ENCODE assay signal across 9 mouse cellular contexts in the genomic region with DNA sequence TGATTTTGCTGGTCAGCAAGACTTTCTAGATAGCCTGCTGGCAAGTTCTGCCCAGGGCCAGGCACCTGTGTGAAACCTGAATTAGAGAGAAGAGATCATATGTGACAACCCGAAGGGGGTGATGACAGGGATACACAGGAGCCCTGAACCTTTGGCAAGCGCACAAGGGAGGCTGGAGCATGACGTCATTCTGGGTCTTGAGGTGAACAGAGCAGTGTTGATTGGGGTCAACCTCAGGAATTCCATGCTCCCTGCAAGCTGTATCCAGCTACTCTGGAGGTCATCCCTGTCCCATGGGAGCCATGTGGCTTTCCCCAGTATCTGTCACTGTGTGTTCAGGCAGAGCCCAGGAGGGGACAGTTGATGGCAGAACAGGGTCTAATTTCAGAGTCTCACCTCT. TPM values are rescaled to one million over a fixed set of nuclear protein-coding genes. Genes with fewer than 3 reads are reported as not detected.
DNase-seq lines count a peak whose midpoint lies in the region; ATAC-seq and TF ChIP-seq lines count a peak whose summit lies in the region.
"Had no signal": no experiment of that assay in that cellular context is flagged by ENCODE, and none has a peak within 500 bp of the region (broad histone marks: within the 10 kb centered on the region; RNA-seq: fewer than 3 reads in every experiment).

No protein-coding gene starts in this region.

- no peak overlapping the region for H3K9ac ChIP-seq in midbrain, embryonic 12.5 days (replicated peaks)

- H3K27me3 ChIP-seq in kidney, adult 2 months (replicated peaks; ENCODE audit: control insufficient read depth, insufficient read depth, low read length), result no peaks in the 10 kb centered on the region
- H3K27me3 ChIP-seq in midbrain, embryonic 12.5 days, result no peaks in the 10 kb centered on the region

- H3K9me3 ChIP-seq in midbrain, embryonic 12.5 days, result no peaks in the 10 kb centered on the region

- peak; percentile 48 for DNase-seq in embryo, embryonic 10 days (ENCODE audit: low spot score)
- no peak for DNase-seq in embryo, embryonic 9.5 days (ENCODE audit: extremely low spot score)
- DNase-seq in kidney, adult 2 months, result peak; percentile 72
- no peak for DNase-seq in kidney, postnatal 14 days
- no peak for DNase-seq in frontal cortex, postnatal 25 days (ENCODE audit: low spot score in 2 of 2)
- no peak for DNase-seq in gastrocnemius, postnatal 25 days
- DNase-seq: cerebellum, postnatal 36 days had no signal

- H3K4me1 ChIP-seq in kidney, adult 2 months (ENCODE audit: control insufficient read depth, insufficient read depth, low read length), result peaks cover 85% of the 10 kb centered on the region
- H3K4me1 ChIP-seq in embryonic fibroblast, embryonic 13.5 days (ENCODE audit: control insufficient read depth, insufficient read depth, low read length), result peaks cover 39% of the 10 kb centered on the region
- peaks cover 97% of the 10 kb centered on the region for H3K4me1 ChIP-seq in midbrain, embryonic 12.5 days

- H3K36me3 ChIP-seq in kidney, adult 2 months (ENCODE audit: control insufficient read depth, insufficient read depth, low read length), result no peaks in the 10 kb centered on the region
- 0 out of 2 replicates have a peak, but pooled peaks cover 7% of the 10 kb centered on the region for H3K36me3 ChIP-seq in midbrain, embryonic 12.5 days

- H3K4me2 ChIP-seq in midbrain, embryonic 12.5 days (replicated peaks), result no peak overlapping the region

- no peak for TF ChIP-seq POLR2A in kidney, adult 2 months (IDR thresholded peaks at IDR 0.05; ENCODE audit: low read depth, low read length)
- no peak for TF ChIP-seq POLR2A in embryonic fibroblast, embryonic 13.5 days (IDR thresholded peaks at IDR 0.05; ENCODE audit: low read depth, low read length)

- WGBS in kidney, adult 2 months, result 24% methylated on average over 3 of the region's 3 CpGs
- WGBS in midbrain, embryonic 12.5 days, result 60% methylated on average over 3 of the region's 3 CpGs

- no peak overlapping the region for H3K4me3 ChIP-seq in kidney, adult 2 months (ENCODE audit: insufficient read depth, low read depth, low read length)
- no peak overlapping the region for H3K4me3 ChIP-seq in embryonic fibroblast, embryonic 13.5 days (ENCODE audit: insufficient read depth, low read length)
- H3K4me3 ChIP-seq in midbrain, embryonic 12.5 days, result no peak overlapping the region

- no peak for TF ChIP-seq CTCF in kidney, adult 2 months (conservative IDR thresholded peaks at IDR 0.05; ENCODE audit: insufficient read depth, insufficient read length, low read depth, low read length)
- no peak for TF ChIP-seq CTCF in embryonic fibroblast, embryonic 13.5 days (IDR thresholded peaks at IDR 0.05; ENCODE audit: borderline replicate concordance, insufficient read depth, low read length)

- peak overlapping the region; percentile 67 for H3K27ac ChIP-seq in kidney, adult 2 months (ENCODE audit: insufficient read depth, low read depth, low read length)
- H3K27ac ChIP-seq in embryonic fibroblast, embryonic 13.5 days (ENCODE audit: insufficient read depth, low read length), result peak overlapping the region; percentile 58
- peak overlapping the region; percentile 79 for H3K27ac ChIP-seq in midbrain, embryonic 12.5 days (replicated peaks)

- ATAC-seq in midbrain, embryonic 12.5 days (ENCODE audit: low FRiP score, low read depth), result no peak

RNA-seq across cellular contexts. Expression of a gene that starts 38.0 kb away (rescaled TPM):
- 37.8 and 42.6 TPM in 2 replicates for polyA plus RNA-seq in kidney, adult 2 months (2012; rRNA removed)
- polyA plus RNA-seq in embryonic fibroblast, embryonic 13.5 days (2011; ENCODE audit: insufficient read length, low read depth, missing spikeins), result 61.9 and 73.9 TPM in 2 replicates
- polyA plus RNA-seq in midbrain, embryonic 12.5 days (2016; fragmentation: Nextera tagmentation; extraction: Ambion mirVana), result 79.4 and 82.5 TPM in 2 replicates
- total RNA-seq in gastrocnemius, postnatal 25 days (2021), result 10 to 100 TPM; 26.4 to 29.8 TPM

Comparison
In these comparisons a context has a peak if more than half of its experiments do, and no peak if none do; other contexts are left out.
1. DNase-seq: peak in embryo, embryonic 10 days (single experiment) and kidney, adult 2 months (single experiment); none in embryo, embryonic 9.5 days (single experiment), kidney, postnatal 14 days (single experiment), frontal cortex, postnatal 25 days (0 of 2) and gastrocnemius, postnatal 25 days (single experiment).
2. Peak in every context shown above with its lines, with median percentiles within 50 percentile points of each other: H3K27ac ChIP-seq.